Mouse (Mus musculus): Measurements from ENCODE around the gene Rpl35a. TPM values are rescaled to one million over a fixed set of nuclear protein-coding genes. Genes with fewer than 3 reads are reported as not detected.
"Not testable (repeated sequence)": the region's sequence is repeated elsewhere in the genome, so short reads cannot be mapped to it uniquely, and the experiment has no call there.

Rpl35a gene
- total RNA-seq, 2 experiments from 2014 or later = 631 to 697 TPM

DNA sequence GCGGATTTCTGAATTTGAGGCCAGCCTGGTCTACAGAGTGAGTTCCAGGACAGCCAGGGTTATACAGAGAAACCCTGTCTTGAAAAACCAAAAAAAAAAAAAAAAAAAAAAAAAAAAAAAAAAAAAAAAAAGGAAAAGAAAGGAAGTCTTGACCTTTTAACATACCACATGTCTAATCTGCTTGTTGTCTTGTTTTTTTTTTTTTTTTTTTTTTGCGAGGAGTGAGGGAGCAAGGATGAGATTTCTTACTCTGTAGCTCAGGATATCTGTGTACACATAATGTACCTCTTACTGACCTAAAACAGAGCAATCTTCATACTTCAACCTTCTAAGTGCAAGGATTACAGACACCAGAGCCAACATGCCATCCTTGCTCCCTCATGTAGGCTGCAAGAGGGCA, 1.3 kb upstream of the Rpl35a start:
- not testable (repeated sequence) for DNase-seq (ENCODE audit: low spot score in 2 of 2)

GRCm38 (mm10) chr16:33055655-33056054, 598 bp upstream of the Rpl35a start:
- DNase-seq (ENCODE audit: low spot score in 2 of 2) = no peak

DNA sequence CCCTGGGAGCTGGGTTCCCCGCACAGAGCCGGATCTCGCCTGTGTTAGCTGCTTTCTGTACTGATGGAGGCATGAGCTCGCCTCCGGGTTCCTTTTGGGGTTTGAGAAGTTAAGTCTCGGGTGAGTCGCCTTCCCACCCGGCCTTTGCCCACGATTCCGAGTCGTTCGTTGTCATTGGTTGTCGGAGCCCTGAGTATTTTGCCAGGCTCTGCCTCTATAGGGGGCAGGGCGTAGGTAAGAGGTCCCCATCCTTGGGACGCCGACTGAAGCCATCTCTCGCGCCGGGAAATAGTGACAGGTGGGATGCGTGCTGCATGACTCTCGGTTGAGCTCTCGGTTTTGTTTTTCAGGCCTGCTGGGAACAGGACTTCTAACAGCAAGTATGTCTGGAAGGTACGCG, 533 bp downstream of the Rpl35a start:
- no peak for DNase-seq (ENCODE audit: low spot score in 2 of 2)

GRCm38 (mm10) chr16:33058033-33058432, 1.8 kb downstream of the Rpl35a start:
- DNase-seq (ENCODE audit: low spot score in 2 of 2) = no peak

DNA sequence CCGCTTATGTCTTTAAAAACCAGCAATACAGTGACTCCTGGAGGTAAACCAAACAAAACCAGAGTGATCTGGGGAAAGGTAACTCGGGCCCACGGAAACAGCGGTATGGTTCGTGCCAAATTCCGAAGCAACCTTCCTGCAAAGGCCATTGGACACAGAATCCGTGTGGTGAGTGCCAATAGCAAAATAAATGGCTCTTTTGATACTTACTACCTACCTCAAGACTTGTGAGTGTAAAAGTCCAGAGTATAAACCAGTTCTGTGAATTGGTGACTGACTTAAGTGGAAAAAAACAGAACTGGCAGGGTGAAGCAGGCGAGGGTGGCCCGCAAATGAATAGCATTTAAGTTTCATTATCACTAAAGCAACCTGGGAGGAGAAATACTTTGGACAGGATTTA, 2.4 kb downstream of the Rpl35a start:
- DNase-seq (ENCODE audit: low spot score in 2 of 2) = not testable (repeated sequence)

DNA sequence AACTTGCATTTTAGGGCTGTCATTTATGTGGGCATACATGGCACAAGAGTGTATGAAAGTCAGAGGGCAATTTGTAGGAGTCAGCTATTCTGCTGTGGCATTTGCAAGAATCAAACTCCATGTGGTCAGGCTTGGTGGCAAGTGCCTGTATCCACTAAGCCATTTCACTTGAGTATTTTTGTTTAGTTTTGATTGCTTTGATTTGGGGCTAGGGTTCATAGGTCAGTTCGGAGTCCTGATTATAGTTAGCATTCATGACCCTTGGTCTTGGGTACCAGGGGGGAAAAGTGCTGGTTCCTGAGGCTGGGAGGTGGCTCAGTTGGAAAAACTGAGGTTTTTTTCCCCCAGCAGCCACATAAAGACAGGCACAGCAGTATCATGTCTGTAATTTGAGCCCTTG, 3.2 kb downstream of the Rpl35a start:
- DNase-seq (ENCODE audit: low spot score in 2 of 2) = no peak

GRCm38 (mm10) chr16:33060926-33061325, 4.7 kb downstream of the Rpl35a start:
- no peak for DNase-seq (ENCODE audit: low spot score in 2 of 2)

- DNase-seq (ENCODE audit: low spot score in 2 of 2) = no peak
Measured at GRCm38 (mm10) chr16:33061400-33061799, 5.1 kb downstream of the Rpl35a start.

DNA sequence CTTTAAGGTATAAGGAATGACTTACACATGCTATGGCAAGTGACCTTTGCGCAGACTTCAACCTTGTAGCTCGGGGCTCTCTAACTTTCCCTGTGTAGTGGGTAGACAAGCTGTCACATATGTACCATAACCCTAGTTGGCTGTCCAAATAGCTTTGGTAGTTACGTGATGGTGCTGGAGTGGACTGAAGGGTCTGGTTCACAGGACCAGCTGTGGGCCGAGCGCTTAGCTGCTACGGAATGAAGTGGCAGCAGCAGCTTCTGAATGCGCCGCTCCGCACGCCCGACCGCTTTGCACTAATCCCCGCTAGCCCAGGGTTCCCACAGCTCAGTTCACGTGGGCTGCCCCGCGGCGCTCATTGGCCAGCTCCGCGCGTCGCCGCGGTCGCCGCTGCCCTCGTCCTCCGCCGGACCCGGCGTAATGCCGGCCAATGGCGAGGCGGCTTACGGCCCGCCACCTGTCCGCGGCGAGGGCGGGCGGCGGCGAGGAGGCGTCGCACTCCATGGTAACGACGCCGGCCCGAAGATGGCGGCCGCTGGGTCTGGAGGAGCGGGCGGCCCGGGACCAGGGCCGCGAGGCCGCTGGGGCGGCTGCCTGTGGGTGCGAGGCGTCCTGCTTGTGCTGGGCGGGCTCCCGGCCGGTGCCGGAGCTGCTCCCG, 5.9 kb downstream of the Rpl35a start, which contains the start of gene Lmln:
TSS of gene Lmln (plus strand) at position 498 of the 658 bp plus-strand sequence.
- peak; percentile 88 to 90 for DNase-seq (ENCODE audit: low spot score in 2 of 2)

- DNase-seq (ENCODE audit: low spot score in 2 of 2) = no peak
Measured at GRCm38 (mm10) chr16:33062682-33063131, 6.5 kb downstream of the Rpl35a start.

- DNase-seq (ENCODE audit: low spot score in 2 of 2) = no peak
Measured at GRCm38 (mm10) chr16:33063267-33063666, 7.0 kb downstream of the Rpl35a start.

DNA sequence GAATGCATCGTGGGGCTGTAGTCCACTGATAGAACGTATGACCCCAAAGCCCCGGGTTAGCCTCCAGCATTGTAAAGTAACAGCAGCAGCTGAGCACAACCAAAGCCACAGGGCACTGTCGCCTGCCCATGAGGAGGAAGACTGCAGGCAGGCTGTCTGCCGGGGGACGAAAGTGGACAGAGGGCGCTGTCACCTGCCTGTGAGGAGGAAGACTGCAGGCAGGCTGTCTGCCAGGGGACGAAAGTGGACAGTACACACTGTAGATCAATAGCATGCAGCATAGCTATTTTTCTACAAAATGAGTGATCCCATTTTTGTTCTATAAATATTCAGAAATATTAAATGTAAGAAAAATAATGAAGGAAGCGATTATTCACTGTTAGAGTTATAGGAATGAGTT, 8.4 kb downstream of the Rpl35a start:
- DNase-seq (ENCODE audit: low spot score in 2 of 2) = no peak

GRCm38 (mm10) chr16:33070928-33071327, 14.7 kb downstream of the Rpl35a start:
- DNase-seq (ENCODE audit: low spot score in 2 of 2) = no peak

DNA sequence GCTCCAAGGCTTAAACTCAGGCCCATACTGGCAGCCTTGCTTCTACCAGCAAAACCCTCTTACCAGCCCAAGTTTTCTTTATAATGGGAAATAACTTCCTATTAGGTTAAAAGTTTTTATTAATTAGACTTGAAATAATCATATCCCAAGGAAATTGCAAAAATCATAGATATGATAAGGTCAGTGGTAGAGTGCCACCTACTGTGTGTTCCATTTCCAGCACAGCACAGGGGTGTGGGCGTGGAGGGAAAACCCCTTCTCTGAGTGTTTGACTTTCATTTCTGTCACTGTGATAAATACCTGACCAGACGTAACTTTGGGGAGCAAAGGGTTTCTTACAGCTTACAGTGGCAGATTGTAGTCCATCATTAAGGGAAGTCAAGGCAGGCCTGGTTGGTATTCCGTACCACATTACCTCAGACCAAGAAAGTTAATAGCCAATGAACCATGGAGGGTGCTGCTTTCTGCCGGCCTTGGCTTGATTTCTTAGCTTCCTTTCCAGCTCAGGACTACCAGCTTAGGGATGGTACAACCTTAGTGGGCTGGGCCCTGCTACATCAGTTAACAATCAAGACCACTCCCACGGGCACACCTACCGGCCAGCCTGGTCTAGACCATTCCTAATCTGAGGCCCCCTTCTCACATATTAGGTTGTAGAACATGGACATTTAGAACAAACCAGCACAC, 16.8 kb downstream of the Rpl35a start:
- no peak for DNase-seq (ENCODE audit: low spot score in 2 of 2)

DNA sequence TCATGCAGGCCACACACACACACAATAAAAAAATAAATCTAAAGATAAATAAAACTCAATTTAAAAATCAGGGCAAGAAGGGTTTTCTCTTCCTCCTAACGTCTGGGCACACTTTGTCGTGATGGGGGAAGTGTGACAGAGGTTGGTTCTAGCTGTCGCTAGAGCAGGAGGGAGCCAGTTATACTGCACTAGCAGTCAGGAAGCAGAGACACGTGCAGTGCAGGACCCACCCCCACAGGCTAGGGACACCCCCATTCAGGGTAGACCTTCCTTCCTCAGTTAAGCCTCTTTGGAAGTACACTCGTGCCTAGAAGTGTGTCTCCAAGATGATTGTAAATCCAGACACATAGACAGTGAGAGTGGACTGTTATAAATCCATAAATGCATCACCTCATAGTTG, 18.7 kb downstream of the Rpl35a start:
- DNase-seq (ENCODE audit: low spot score in 2 of 2) = no peak

DNA sequence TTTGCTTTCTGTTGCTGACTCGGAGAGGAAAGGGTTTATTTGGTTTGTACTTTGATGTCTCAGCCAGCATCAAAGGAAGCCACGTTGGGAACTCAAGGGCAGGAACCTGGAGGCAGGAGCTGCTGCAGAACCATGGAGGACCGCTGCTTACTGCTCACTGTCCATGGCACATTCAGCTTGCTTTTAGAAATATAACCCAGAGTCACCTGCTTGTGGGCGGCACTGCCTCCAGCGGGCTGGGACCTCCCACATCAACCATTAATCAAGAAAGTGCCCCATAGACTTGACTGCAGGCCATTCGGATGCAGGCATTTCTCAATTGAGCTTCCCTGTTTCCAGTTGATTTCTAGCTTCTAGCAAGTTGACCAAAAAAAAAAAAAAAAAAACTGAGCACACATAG, 19.8 kb downstream of the Rpl35a start:
- DNase-seq (ENCODE audit: low spot score in 2 of 2) = no peak

DNA sequence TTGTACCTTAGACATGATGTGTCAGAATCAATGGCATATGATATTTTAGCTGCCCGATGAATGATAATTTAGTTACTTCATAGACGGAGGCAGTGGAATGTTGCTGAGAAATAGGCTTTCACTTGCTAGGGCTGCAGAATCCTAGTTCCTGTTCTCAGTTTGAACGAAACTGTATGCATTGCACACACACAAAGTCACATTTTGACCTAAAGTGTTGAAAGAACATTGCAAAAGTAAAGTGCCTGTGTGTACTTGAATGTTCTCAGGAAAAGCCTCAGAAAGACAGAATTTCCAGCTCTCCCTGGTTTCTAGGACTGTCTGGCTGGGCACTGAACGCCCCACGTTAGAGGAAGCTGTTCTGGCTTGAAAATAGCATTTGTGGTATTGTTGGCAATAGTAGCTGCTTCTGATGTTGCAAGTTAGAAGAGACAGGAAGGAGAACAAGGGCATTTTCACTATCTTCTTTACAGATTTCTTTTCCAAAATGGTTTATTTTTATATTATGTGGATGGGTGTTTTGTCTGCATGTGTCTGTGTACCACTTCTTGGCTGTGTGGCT, 20.9 kb downstream of the Rpl35a start:
- DNase-seq (ENCODE audit: low spot score in 2 of 2) = no peak

GRCm38 (mm10) chr16:33080063-33080462, 23.8 kb downstream of the Rpl35a start:
- no peak for DNase-seq (ENCODE audit: low spot score in 2 of 2)

- DNase-seq (ENCODE audit: low spot score in 2 of 2) = no peak
Measured at GRCm38 (mm10) chr16:33082951-33083350, 26.7 kb downstream of the Rpl35a start.

DNA sequence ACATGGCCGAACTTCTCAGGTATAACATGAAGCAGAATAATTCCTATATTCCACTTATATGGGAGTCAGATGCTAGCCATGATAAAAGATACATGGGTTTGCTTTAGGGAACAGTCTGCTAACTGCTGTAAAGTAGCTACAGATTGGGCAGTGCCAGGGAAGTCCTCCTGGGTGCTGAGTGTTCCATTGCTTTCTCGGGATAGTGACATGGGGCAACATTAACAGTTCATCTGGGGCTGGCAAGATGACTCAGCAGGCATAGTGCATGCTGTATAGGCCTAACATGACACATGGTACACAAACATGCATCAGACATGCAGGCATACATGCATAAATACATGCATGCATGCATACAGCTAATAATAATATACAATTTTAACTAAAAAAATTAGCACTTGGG, 27.7 kb downstream of the Rpl35a start:
- DNase-seq (ENCODE audit: low spot score in 2 of 2) = no peak

DNA sequence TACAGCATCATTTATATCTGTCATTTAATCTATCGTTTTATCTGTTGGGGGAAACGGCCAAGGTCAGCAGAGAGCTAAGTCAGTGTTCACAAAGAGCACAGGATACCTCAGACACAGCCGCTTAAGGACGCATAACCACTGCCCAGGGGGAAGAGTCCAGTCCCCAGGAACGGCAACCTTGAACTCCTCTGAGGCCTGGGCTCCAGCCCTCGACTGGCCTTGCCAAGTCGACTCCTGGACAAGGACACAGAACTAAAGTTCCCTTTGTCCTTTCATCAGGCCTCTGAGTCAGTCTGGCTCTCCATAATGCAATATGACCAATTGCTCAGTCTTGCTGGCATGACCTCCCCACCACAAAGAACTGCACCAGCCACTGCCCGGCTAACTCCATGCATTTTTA, 29.4 kb downstream of the Rpl35a start:
- peak in 1 of 2 experiments; percentile 41 for DNase-seq (ENCODE audit: low spot score in 2 of 2)
